Mouse (Mus musculus) lung, embryonic 15.5 days (tissue): ENCODE measurements around the gene Gm13277. TPM values are rescaled to one million over a fixed set of nuclear protein-coding genes. Genes with fewer than 3 reads are reported as not detected.

Experiments
- polyA plus RNA-seq: library from polyadenylated mRNA; unstranded; fragments of >200 nt; fragmentation: Nextera tagmentation; extraction: Ambion mirVana; gene quantifications from 2 replicates; pipeline ENCODE4 v1.2.1, GENCODE M21; 2015

Gm13277 gene
- polyA plus RNA-seq, 1 experiment from 2014 or later = not detected

Other genes starting within 250 kb of the Gm13277 start
- not detected in 2 replicates for gene Ifna15, start 230.4 kb upstream of the Gm13277 start, polyA plus RNA-seq
- not detected in 2 replicates for gene Ifna14, start 216.8 kb upstream of the Gm13277 start, polyA plus RNA-seq
- gene Ifna9, start 196.2 kb upstream of the Gm13277 start, polyA plus RNA-seq = not detected in 2 replicates
- not detected in 2 replicates for gene Ifna12, start 185.3 kb upstream of the Gm13277 start, polyA plus RNA-seq
- gene C87499, start 154.2 kb upstream of the Gm13277 start, polyA plus RNA-seq = not detected in 2 replicates
- gene Ifna13, start 144.2 kb upstream of the Gm13277 start, polyA plus RNA-seq = not detected in 2 replicates
- gene Ifna16, start 111.7 kb upstream of the Gm13277 start, polyA plus RNA-seq = not detected in 2 replicates
- gene Ifna2, start 104.7 kb upstream of the Gm13277 start, polyA plus RNA-seq = not detected in 2 replicates
- not detected in 2 replicates for gene Ifnab, start 97.3 kb upstream of the Gm13277 start, polyA plus RNA-seq
- gene Gm26566, start 66.8 kb upstream of the Gm13277 start, polyA plus RNA-seq = 1.1 and 1.7 TPM in 2 replicates
- gene Klhl9, start 66.2 kb upstream of the Gm13277 start, polyA plus RNA-seq = 93.3 and 96.3 TPM in 2 replicates
- not detected in 2 replicates for gene Gm13271, start 33.8 kb upstream of the Gm13277 start, polyA plus RNA-seq
- gene Gm13283, start 28.5 kb upstream of the Gm13277 start, polyA plus RNA-seq = 0.21 and 0.68 TPM in 2 replicates
- gene Gm13290, start 14.8 kb upstream of the Gm13277 start, polyA plus RNA-seq = 0.22 and 0.74 TPM in 2 replicates
- gene Gm13289, start 11.7 kb upstream of the Gm13277 start, polyA plus RNA-seq = not detected in 2 replicates
- 0.39 TPM in 1 of 2 replicates, not detected in the other for gene Gm13272, start 8.8 kb upstream of the Gm13277 start, polyA plus RNA-seq
- gene Ifnz, start 6.5 kb upstream of the Gm13277 start, polyA plus RNA-seq = 0.66 TPM in 1 of 2 replicates, not detected in the other
- gene Gm13276, start 2.9 kb upstream of the Gm13277 start, polyA plus RNA-seq = not detected in 2 replicates
- not detected in 2 replicates for gene Gm13278, start 2.9 kb downstream of the Gm13277 start, polyA plus RNA-seq
- not detected in 2 replicates for gene Gm13275, start 5.9 kb downstream of the Gm13277 start, polyA plus RNA-seq
- not detected in 2 replicates for gene Gm13279, start 8.8 kb downstream of the Gm13277 start, polyA plus RNA-seq
- 1.5 and 1.7 TPM in 2 replicates for gene Gm13285, start 11.0 kb downstream of the Gm13277 start, polyA plus RNA-seq
- not detected in 2 replicates for gene Gm13287, start 14.6 kb downstream of the Gm13277 start, polyA plus RNA-seq
- 0.11 TPM in 1 of 2 replicates, not detected in the other for gene Gm13288, start 16.9 kb downstream of the Gm13277 start, polyA plus RNA-seq
- not detected in 2 replicates for gene Ifna7, start 27.6 kb downstream of the Gm13277 start, polyA plus RNA-seq
- not detected in 2 replicates for gene Ifna11, start 31.3 kb downstream of the Gm13277 start, polyA plus RNA-seq
- not detected in 2 replicates for gene Ifna6, start 38.8 kb downstream of the Gm13277 start, polyA plus RNA-seq
- not detected in 2 replicates for gene Ifna5, start 46.9 kb downstream of the Gm13277 start, polyA plus RNA-seq
- gene Ifna4, start 53.2 kb downstream of the Gm13277 start, polyA plus RNA-seq = not detected in 2 replicates
- gene Ifna1, start 61.5 kb downstream of the Gm13277 start, polyA plus RNA-seq = not detected in 2 replicates
- gene Ifne, start 91.6 kb downstream of the Gm13277 start, polyA plus RNA-seq = not detected in 2 replicates